Mouse (Mus musculus) embryonic facial prominence, embryonic 11.5 days (tissue): ENCODE results near the gene Ddx21. TPM values are rescaled to one million over a fixed set of nuclear protein-coding genes. Genes with fewer than 3 reads are reported as not detected.
A peak's percentile ranks its signal among the peaks of the same experiment; 100 is the strongest.
"Not testable (repeated sequence)": the region's sequence is repeated elsewhere in the genome, so short reads cannot be mapped to it uniquely, and the experiment has no call there.

Experiments used
- ATAC-seq: fragments of 200-750 bp; cut with Nextera tagmentation; replicated peaks from 2 replicates; pipeline ENCODE4 v1.8.0; 2017; ENCODE audit warnings: low read depth; ENCODE audit not compliant: insufficient number of reproducible peaks, low FRiP score, low TSS enrichment
- DNase-seq: peaks from one replicate; pipeline ENCODE4 v3.0.0-alpha.2; 2015; ENCODE audit warnings: low spot score
- H3K27ac ChIP-seq: fragments of 300-500 bp; sonication (generic); replicated peaks from 2 replicates; pipeline ENCODE4 v1.5.1; 2014; ENCODE audit warnings: mild to moderate bottlenecking, low read depth, low read length, control low read depth
- H3K27me3 ChIP-seq: fragments of 300-500 bp; sonication (generic); 2 replicates; pipeline ENCODE4 v1.6.1; 2014; ENCODE audit warnings: mild to moderate bottlenecking, low read length, moderate library complexity, mixed read lengths; ENCODE audit not compliant: control insufficient read depth, insufficient read depth
- H3K36me3 ChIP-seq: fragments of 300-500 bp; sonication (generic); replicated peaks from 2 replicates; pipeline ENCODE4 v1.6.1; 2014; ENCODE audit warnings: low read depth, mild to moderate bottlenecking, low read length, moderate library complexity, mixed read lengths; ENCODE audit not compliant: control insufficient read depth, insufficient read depth
- H3K4me1 ChIP-seq: fragments of 300-500 bp; sonication (generic); 2 replicates; pipeline ENCODE4 v1.6.1; 2014; ENCODE audit warnings: low read length, mixed read lengths; ENCODE audit not compliant: control insufficient read depth, insufficient read depth
- H3K4me2 ChIP-seq: fragments of 300-500 bp; sonication (generic); 2 replicates; pipeline ENCODE4 v1.6.1; 2014; ENCODE audit warnings: low read depth, mild to moderate bottlenecking, control low read depth, low read length, moderate library complexity
- H3K4me3 ChIP-seq: fragments of 300-500 bp; sonication (generic); 2 replicates; pipeline ENCODE4 v1.5.1; 2014; ENCODE audit warnings: low read depth, low read length, control low read depth
- H3K9ac ChIP-seq: fragments of 300-500 bp; sonication (generic); replicated peaks from 2 replicates; pipeline ENCODE4 v1.6.1; 2014; ENCODE audit warnings: mild to moderate bottlenecking, control low read depth, low read length
- H3K9me3 ChIP-seq: fragments of 300-500 bp; sonication (generic); replicated peaks from 2 replicates; pipeline ENCODE4 v1.6.1; 2016; ENCODE audit warnings: mild to moderate bottlenecking, low read length, inconsistent platforms, mixed read lengths; ENCODE audit not compliant: control insufficient read depth
- WGBS: fragments of 180-500 bp; shearing (Covaris S2); extraction: QIAGEN DNeasy Blood & Tissue Kit; methylation state at CpG from one replicate; pipeline ENCODE4 v1.1.7; 2014; 5-methylcytosine and 5-hydroxymethylcytosine counted together
- polyA plus RNA-seq: library from polyadenylated mRNA; unstranded; fragments of >200 nt; fragmentation: Nextera tagmentation; extraction: Ambion mirVana; gene quantifications from 2 replicates; pipeline ENCODE4 v1.2.1, GENCODE M21; 2014

Gene Ddx21
- polyA plus RNA-seq, 1 experiment from 2014 or later = 40.8 TPM

DNA sequence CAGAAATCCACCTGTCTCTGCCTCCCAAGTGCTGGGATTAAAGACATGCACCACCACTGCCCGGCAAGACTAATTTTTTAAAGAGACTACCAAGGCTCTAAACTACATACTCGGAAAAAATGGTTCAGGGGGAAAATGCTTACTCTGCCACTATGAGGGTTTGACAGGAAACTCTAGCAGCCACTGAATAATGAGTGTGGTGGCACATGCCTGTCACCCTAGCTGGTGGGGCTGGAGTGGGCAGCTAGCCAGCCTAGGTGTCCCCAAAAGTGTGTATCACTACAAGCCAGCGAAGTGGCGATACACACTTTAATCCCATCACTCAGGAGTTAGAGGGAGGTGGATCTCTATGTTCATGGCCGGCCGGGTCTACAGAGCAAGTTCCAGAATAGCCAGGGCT is 2.0 kb downstream of the Ddx21 start:
- no peak overlapping the region for H3K27ac ChIP-seq
- no peaks in the 10 kb centered on the region; the same call in none of the 2 replicates for H3K36me3 ChIP-seq
- ATAC-seq (no peak), DNase-seq (no peak)
- H3K9me3 ChIP-seq = no peaks in the 10 kb centered on the region
- no peaks in the 10 kb centered on the region for H3K4me1 ChIP-seq
- no peaks in the 10 kb centered on the region for H3K27me3 ChIP-seq
- 90% methylated on average over 6 of the region's 6 CpGs for WGBS
- no peak overlapping the region for H3K4me3 ChIP-seq
- no peak overlapping the region for H3K4me2 ChIP-seq
- no peak overlapping the region for H3K9ac ChIP-seq

DNA sequence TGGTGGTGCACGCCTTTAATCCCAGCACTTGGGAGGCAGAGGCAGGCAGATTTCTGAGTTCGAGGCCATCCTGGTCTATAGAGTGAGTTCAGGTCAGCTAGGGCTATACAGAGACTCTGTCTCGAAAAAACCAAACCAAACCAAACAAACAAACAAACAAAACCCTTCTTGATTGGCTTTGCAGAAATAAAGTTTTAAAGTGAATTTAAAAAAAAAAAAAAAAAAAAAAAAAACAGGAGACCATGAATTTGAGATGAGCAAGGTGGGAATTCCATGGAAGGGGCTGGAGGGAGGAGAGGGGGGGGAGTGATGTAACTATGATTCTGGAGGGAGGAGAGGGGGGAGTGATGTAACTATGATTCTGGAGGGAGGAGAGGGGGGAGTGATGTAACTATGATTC is 2.8 kb downstream of the Ddx21 start:
- DNase-seq, H3K9me3 ChIP-seq, H3K9ac ChIP-seq, ATAC-seq, H3K36me3 ChIP-seq, H3K4me3 ChIP-seq, H3K4me2 ChIP-seq, H3K4me1 ChIP-seq, H3K27ac ChIP-seq, H3K27me3 ChIP-seq: not testable (repeated sequence)
- WGBS = 94% methylated on average over 3 of the region's 3 CpGs

DNA sequence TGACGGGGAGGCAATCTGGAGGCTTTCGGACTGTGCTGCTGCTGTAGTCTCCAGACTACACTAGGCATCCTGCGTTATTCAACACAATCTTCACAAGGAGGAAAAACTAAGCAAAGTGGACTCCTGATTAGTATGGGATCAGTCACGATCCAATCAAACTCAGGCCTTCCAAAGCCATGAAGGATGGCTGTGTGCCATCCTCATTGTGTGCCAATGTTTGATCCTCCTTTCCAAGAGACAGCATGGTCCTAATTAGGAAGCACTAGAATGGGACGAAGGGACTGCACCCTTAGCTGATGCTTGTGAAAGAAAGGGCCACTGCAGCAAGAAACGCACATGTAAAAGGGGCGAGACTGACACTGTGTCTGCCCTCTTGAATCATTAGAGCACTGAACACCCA is 9.6 kb downstream of the Ddx21 start:
- DNase-seq (no peak), ATAC-seq (no peak)
- Histone ChIP-seq H3K36me3 (peaks cover 9% of the 10 kb centered on the region), H3K4me3 (no peak overlapping the region), H3K4me1 (no peaks in the 10 kb centered on the region), H3K27ac (no peak overlapping the region), H3K4me2 (no peak overlapping the region), H3K27me3 (no peaks in the 10 kb centered on the region), H3K9ac (no peak overlapping the region), H3K9me3 (no peaks in the 10 kb centered on the region)
- WGBS = 91% methylated on average over 7 of the region's 7 CpGs

DNA sequence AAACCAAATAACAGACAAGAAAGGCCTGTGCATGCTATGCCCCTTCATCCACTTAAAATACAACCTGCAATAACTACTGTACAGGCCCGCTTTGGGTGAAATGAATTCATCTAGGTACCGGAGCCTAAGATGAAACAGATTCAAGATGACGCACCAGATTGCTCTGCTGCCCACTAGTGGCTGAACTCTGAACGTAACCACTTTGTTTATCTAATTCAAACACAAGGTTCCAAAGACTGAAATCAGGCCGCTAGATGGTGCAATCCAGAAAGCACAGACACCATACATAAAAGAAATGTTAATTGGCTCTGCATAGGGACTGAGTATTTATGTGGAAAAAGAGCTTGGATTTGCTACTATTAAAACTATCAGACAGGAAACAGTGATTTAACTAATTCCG is 11.9 kb downstream of the Ddx21 start:
- no peak overlapping the region for H3K4me2 ChIP-seq
- 49% methylated on average over 6 of the region's 6 CpGs for WGBS
- peak; percentile 94 for DNase-seq
- H3K36me3 ChIP-seq = peaks cover 12% of the 10 kb centered on the region
- ATAC-seq = no peak
- no peaks in the 10 kb centered on the region for H3K9me3 ChIP-seq
- H3K27me3 ChIP-seq = no peaks in the 10 kb centered on the region
- H3K9ac ChIP-seq = no peak overlapping the region
- H3K27ac ChIP-seq = no peak overlapping the region
- H3K4me3 ChIP-seq = no peak overlapping the region
- no peaks in the 10 kb centered on the region for H3K4me1 ChIP-seq

DNA sequence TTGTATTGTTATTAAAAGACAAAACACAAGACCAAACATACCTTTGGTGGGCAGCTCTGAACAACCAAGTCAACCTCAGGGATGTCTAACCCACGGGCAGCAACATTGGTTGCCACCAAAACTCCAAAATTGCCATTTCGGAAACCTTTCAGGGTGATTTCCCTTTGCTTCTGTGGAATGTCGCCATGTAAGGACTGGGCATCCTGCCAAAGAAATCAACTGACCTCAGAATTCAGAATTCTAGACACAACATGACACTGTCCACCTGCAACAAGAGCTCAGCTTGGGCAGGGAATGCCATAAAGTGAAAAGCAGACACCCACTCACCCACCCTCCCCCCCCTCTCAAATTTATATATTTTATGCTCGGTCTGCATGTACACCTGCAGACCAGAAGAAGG is 13.5 kb downstream of the Ddx21 start:
- no peaks in the 10 kb centered on the region for H3K27me3 ChIP-seq
- no peaks in the 10 kb centered on the region for H3K4me1 ChIP-seq
- ATAC-seq (no peak), DNase-seq (no peak)
- H3K9me3 ChIP-seq = no peaks in the 10 kb centered on the region
- H3K9ac ChIP-seq = no peak overlapping the region
- no peak overlapping the region for H3K4me2 ChIP-seq
- no peak overlapping the region for H3K4me3 ChIP-seq
- no peak overlapping the region for H3K27ac ChIP-seq
- 86% methylated on average over 4 of the region's 4 CpGs for WGBS
- peaks cover 13% of the 10 kb centered on the region for H3K36me3 ChIP-seq

DNA sequence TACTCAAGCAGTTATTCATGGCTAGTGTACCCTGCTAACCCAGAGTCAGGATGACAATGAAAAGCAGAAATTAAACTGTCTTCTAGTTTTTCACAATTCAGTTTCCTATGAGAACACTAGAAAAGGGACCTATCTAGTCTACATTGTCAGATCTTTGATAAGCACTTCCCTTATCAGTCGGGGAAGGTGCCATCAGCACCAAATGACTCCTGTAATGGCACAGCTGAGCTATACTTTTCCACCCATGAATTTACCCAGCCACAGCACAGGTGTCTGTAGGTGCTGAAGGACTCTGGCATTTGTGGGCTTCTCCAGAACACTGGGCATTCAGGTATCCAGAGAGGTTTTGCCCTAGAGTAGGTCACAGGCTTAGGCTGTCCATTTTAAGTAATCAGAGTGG is 18.8 kb downstream of the Ddx21 start:
- no peaks in the 10 kb centered on the region for H3K4me1 ChIP-seq
- H3K4me2 ChIP-seq = no peak overlapping the region
- no peaks in the 10 kb centered on the region for H3K9me3 ChIP-seq
- 91% methylated on average over 1 of the region's 1 CpGs for WGBS
- no peak overlapping the region for H3K27ac ChIP-seq
- DNase-seq = no peak
- H3K36me3 ChIP-seq = peaks cover 14% of the 10 kb centered on the region
- no peaks in the 10 kb centered on the region for H3K27me3 ChIP-seq
- ATAC-seq = no peak
- no peak overlapping the region for H3K9ac ChIP-seq
- H3K4me3 ChIP-seq = no peak overlapping the region

DNA sequence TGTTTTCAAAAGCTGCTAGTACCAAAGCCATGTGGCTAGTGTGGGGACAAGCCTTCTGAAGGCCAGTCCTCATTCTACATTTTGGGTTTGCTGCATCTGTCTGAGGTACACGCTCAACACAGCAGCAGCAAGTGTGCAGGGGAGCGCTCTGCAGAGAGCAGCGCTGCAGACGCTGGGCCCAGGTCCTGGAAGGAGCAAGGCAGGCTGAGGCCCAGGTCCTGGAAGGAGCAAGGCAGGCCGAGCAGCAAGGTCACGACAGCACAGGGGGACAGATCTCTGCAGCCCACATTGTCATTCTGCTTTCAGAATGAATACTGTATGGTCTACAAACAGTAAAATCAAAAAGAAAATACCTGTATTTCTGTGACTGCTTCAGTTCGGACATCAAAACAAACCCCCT is 19.4 kb downstream of the Ddx21 start:
- no peak for DNase-seq
- Histone ChIP-seq H3K27me3 (no peaks in the 10 kb centered on the region), H3K27ac (no peak overlapping the region), H3K4me1 (no peaks in the 10 kb centered on the region), H3K9me3 (no peaks in the 10 kb centered on the region), H3K9ac (no peak overlapping the region), H3K36me3 (peaks cover 14% of the 10 kb centered on the region), H3K4me2 (no peak overlapping the region), H3K4me3 (no peak overlapping the region)
- WGBS = 82% methylated on average over 7 of the region's 7 CpGs
- no peak for ATAC-seq

DNA sequence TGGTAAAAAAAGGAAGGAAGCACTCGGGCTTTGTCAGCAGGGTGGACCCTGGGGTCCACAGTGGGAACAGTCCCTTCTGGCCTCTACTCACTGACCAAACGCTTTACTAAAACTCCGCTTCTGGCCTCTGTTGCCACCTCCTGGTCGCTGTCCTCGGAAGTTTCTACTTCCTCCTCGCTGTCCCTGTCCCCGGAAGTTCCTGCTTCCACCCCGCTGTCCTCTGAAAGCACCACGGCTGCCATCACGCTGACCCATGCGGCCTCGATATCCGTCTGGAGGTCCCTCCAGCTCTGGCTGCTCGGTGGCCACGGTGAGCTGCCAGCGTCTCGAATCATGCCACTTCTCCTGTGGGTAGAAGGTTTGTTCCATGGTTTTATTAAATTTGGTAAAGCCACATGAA is 19.8 kb downstream of the Ddx21 start:
- 85% methylated on average over 17 of the region's 17 CpGs for WGBS
- Histone ChIP-seq H3K4me1 (no peaks in the 10 kb centered on the region), H3K4me2 (no peak overlapping the region), H3K4me3 (no peak overlapping the region), H3K36me3 (peaks cover 12% of the 10 kb centered on the region), H3K27me3 (no peaks in the 10 kb centered on the region), H3K9ac (no peak overlapping the region), H3K27ac (no peak overlapping the region), H3K9me3 (no peaks in the 10 kb centered on the region)
- no peak for DNase-seq
- no peak for ATAC-seq
